Mouse (Mus musculus) liver, embryonic 14.5 days (tissue): ENCODE results near the gene Irx6. TPM values are rescaled to one million over a fixed set of nuclear protein-coding genes. Genes with fewer than 3 reads are reported as not detected.

Experiments used
- ATAC-seq: fragments of 200-750 bp; cut with Nextera tagmentation; 2 replicates; pipeline ENCODE4 v1.8.0; 2017; ENCODE audit warnings: moderate number of reproducible peaks, mild to moderate bottlenecking, moderate library complexity; ENCODE audit not compliant: insufficient read depth
- DNase-seq, 3 experiments: peaks; one replicate each; pipeline ENCODE4 v3.0.0-alpha.2; 2012 to 2013; ENCODE audit warnings: low read depth in 3 of 3, low spot score in 3 of 3
- H3K27ac ChIP-seq: fragments of 300-500 bp; sonication (generic); 2 replicates; pipeline ENCODE4 v1.5.1; 2014; ENCODE audit warnings: moderate library complexity, mild to moderate bottlenecking, control low read depth, inconsistent platforms
- H3K27me3 ChIP-seq: fragments of 300-500 bp; sonication (generic); 2 replicates; pipeline ENCODE4 v1.6.1; 2014; ENCODE audit warnings: mild to moderate bottlenecking, low read length, moderate library complexity; ENCODE audit not compliant: control insufficient read depth, insufficient read depth
- H3K36me3 ChIP-seq: fragments of 300-500 bp; sonication (generic); replicated peaks from 2 replicates; pipeline ENCODE4 v1.6.1; 2014; ENCODE audit warnings: low read depth; ENCODE audit not compliant: control insufficient read depth, insufficient read depth
- H3K4me1 ChIP-seq, 2 experiments: fragments of 200-500 bp in 1 of 2; fragments of 300-500 bp in 1 of 2; sonication (generic) in 1 of 2; replicated peaks; 2 replicates each; pipeline ENCODE4 v1.6.1; 2012 to 2014; ENCODE audit warnings: antibody characterized with exemption in 1 of 2, inconsistent platforms in 1 of 2, low read length in 1 of 2; ENCODE audit not compliant: control insufficient read depth in 2 of 2, insufficient read depth in 2 of 2
- H3K4me2 ChIP-seq: fragments of 300-500 bp; sonication (generic); 2 replicates; pipeline ENCODE4 v1.6.1; 2014; ENCODE audit warnings: low read depth, mild to moderate bottlenecking, control low read depth, moderate library complexity
- H3K4me3 ChIP-seq, 2 experiments: fragments of 200-500 bp in 1 of 2; fragments of 300-500 bp in 1 of 2; sonication (generic) in 1 of 2; 2 replicates each; pipeline ENCODE4 v1.5.1; 2012 to 2014; ENCODE audit warnings: low read depth in 2 of 2, low read length in 2 of 2, mild to moderate bottlenecking in 2 of 2, control low read depth in 1 of 2, inconsistent platforms in 1 of 2, moderate library complexity in 1 of 2; ENCODE audit not compliant: insufficient read depth in 1 of 2
- H3K9ac ChIP-seq: fragments of 300-500 bp; sonication (generic); replicated peaks from 2 replicates; pipeline ENCODE4 v1.6.1; 2014; ENCODE audit warnings: mild to moderate bottlenecking, control low read depth, moderate library complexity
- H3K9me3 ChIP-seq: fragments of 300-500 bp; sonication (generic); 2 replicates; pipeline ENCODE4 v1.6.1; 2016; ENCODE audit warnings: low read length, mixed read lengths; ENCODE audit not compliant: control insufficient read depth
- CTCF ChIP-seq: IDR thresholded peaks from 2 replicates; pipeline ENCODE4 v1.5.1; 2016; ENCODE audit warnings: antibody characterized with exemption, low read depth, control low read depth
- EP300 ChIP-seq: IDR thresholded peaks from 2 replicates; pipeline ENCODE4 v1.6.1; 2016; ENCODE audit warnings: antibody characterized with exemption, low read depth
- WGBS: fragments of 180-500 bp; shearing (Covaris S2); extraction: QIAGEN DNeasy Blood & Tissue Kit; methylation state at CpG from one replicate; pipeline ENCODE4 v1.1.7; 2014; ENCODE audit not compliant: insufficient replicate concordance; 5-methylcytosine and 5-hydroxymethylcytosine counted together
- polyA plus RNA-seq, 2 experiments: library from polyadenylated mRNA; depleted of rRNA in 1 of 2; stranded (reverse) in 1 of 2; unstranded in 1 of 2; fragments of >200 nt; fragmentation: Nextera tagmentation in 1 of 2; extraction: Ambion mirVana in 1 of 2; gene quantifications; 2 replicates each; pipeline versions ENCODE4 v1.2.1 to v1.2.3; 2012 to 2014

Irx6 gene
- polyA plus RNA-seq, 2 experiments = 0.02 TPM; not detected in 1

DNA sequence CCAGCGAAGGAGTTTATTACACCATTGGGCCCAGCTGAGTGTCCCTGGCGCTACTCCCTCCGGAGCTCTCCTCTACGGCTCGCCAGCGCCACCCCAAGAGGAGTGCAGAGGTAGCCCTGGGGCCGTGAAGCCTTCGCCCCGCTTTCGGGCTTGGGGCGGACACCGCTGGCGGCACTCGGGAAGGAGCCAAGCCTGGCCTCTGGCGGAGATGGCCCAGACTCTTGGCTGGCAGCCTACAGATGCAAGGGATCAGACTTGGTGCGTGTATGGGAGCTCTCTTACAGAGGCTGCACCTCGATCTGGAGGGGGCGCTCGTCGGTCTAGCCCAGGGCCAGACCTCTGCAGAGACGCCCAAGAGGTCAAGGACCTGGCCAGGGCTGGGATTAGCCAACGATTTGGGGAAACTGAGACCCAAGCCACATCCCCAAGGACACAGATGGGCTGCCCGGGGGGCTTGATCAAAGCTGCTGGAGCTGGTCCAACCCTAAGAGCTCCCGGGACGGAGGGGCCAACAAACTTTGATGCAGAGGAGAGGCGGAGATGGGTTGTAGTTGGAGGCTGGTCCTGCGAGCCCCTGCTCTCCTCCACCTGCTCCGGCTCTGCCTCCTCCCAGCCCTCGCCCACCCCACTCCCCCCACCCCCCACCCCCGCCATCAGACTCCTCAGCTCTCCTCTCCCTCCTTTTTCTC lies 389 bp upstream of the Irx6 start:
- H3K27ac ChIP-seq = no peak overlapping the region
- no peak for TF ChIP-seq EP300
- no peak; the same call in 1 of the 2 replicates for TF ChIP-seq CTCF
- H3K27me3 ChIP-seq = peaks cover 31% of the 10 kb centered on the region
- H3K4me3 ChIP-seq = no peak overlapping the region
- no peaks in the 10 kb centered on the region for H3K4me1 ChIP-seq
- no peak overlapping the region for H3K4me2 ChIP-seq
- H3K36me3 ChIP-seq = no peaks in the 10 kb centered on the region
- H3K9me3 ChIP-seq = no peaks in the 10 kb centered on the region
- DNase-seq (no peak), ATAC-seq (no peak)
- 2% methylated on average over 30 of the region's 30 CpGs for WGBS
- no peak overlapping the region for H3K9ac ChIP-seq

DNA sequence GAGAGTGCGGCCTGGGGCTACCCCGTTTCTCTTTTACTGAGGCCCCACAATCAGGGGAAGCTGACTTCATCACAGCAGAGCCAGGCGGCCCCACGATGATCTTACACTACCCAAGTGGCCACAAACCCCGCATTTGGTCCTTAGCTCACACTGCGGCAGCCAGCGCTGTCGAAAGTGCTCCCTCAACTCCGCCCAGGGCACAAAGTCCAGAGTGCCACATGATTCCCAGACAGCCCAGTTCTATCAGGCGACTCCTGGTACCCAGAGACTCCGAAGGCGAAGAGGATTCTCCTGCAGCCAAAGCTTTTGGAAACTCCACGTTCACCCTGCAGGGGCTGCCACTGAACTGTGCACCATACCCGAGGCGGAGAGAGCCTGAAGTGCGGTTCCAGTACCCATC lies 4.3 kb downstream of the Irx6 start:
- TF ChIP-seq EP300 = no peak
- no peak for TF ChIP-seq CTCF
- H3K9me3 ChIP-seq = no peaks in the 10 kb centered on the region
- H3K36me3 ChIP-seq = no peaks in the 10 kb centered on the region
- ATAC-seq (no peak), DNase-seq (no peak)
- no peak overlapping the region for H3K27ac ChIP-seq
- H3K4me3 ChIP-seq = no peak overlapping the region
- H3K9ac ChIP-seq = no peak overlapping the region
- H3K27me3 ChIP-seq = peaks cover 28% of the 10 kb centered on the region
- H3K4me2 ChIP-seq = no peak overlapping the region
- no peaks in the 10 kb centered on the region for H3K4me1 ChIP-seq
- WGBS = 9% methylated on average over 16 of the region's 16 CpGs

DNA sequence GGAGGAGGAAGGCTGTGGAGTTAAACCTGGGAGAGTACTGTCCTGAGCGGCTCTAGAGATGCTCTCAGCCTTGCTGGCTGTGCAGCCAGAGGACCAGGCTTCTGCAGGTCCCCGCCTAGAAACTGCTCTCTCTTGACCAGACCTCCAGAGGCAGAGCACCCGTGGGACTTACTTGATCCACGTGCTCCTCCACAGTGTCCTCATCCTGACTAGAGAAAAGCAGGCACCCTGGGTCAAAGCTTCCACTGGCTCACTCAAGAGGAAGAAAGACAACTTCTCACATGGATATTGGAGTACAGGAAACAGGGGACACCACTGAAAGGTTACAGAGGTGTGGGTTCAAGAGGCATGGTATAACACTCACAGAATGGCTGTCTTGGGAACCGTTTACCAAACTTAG lies 23.3 kb downstream of the Irx6 start:
- H3K36me3 ChIP-seq = no peaks in the 10 kb centered on the region
- H3K27me3 ChIP-seq = no peaks in the 10 kb centered on the region
- no peaks in the 10 kb centered on the region for H3K9me3 ChIP-seq
- TF ChIP-seq CTCF (no peak), EP300 (no peak)
- no peaks in the 10 kb centered on the region for H3K4me1 ChIP-seq
- WGBS = 49% methylated on average over 5 of the region's 5 CpGs
- no peak overlapping the region for H3K4me2 ChIP-seq
- H3K27ac ChIP-seq = no peak overlapping the region
- no peak for ATAC-seq
- H3K9ac ChIP-seq = no peak overlapping the region
- no peak for DNase-seq
- no peak overlapping the region for H3K4me3 ChIP-seq

DNA sequence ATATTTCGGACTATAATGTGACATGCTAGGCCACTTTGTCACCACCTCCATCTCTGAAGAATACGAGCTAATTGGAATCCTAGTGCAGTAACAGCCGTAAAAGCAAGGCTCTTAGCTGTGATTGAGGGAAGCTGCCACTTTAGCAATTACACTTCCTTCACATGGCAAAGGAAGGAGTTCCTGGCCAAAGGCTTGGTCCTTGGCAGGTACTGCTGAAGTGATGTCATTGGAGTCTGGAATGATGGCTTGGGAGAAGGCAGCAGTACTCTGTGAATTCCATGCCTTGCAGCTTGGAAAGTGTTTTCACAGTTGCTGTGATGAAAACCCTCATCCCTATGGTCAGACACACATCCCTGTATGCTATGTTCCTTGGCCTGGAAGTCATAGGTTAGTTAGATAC lies 24.3 kb downstream of the Irx6 start:
- no peak for DNase-seq
- no peaks in the 10 kb centered on the region for H3K27me3 ChIP-seq
- ATAC-seq = no peak

DNA sequence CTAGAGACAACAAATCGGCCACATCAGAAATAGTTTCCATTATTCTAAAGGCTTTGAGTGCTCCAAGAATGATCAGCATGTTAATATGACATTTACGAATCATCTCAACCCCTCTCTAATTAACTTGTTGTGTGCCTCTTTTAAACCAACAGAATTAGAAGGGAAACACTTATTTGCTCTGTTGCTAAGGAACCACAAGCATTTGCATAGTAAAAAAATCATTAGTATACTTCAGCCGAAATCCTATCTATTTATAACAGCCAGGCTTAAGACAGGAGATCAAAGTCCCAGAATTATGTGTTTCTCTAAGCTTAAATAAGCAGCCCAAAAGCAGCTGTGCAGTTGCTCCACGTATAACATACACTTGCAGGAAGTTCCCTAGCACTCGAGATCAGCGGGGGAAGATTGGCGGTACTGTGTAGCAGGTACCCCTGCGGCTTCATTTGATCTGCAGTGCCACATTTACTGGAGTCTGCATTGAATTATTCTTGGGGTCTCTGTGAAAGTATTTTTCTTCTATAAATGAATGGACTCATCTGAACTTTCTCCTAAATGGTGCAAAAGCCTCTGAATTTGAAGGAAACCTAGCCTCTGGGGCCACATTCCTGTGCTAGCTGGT lies 25.9 kb downstream of the Irx6 start:
- H3K4me1 ChIP-seq = no peaks in the 10 kb centered on the region
- H3K9me3 ChIP-seq = no peaks in the 10 kb centered on the region
- H3K9ac ChIP-seq = no peak overlapping the region
- H3K4me3 ChIP-seq = no peak overlapping the region
- TF ChIP-seq EP300 (no peak), CTCF (no peak)
- ATAC-seq = no peak
- H3K4me2 ChIP-seq = no peak overlapping the region
- WGBS = 58% methylated on average over 8 of the region's 8 CpGs
- H3K27ac ChIP-seq = no peak overlapping the region
- H3K36me3 ChIP-seq = no peaks in the 10 kb centered on the region
- no peak for DNase-seq
- no peaks in the 10 kb centered on the region for H3K27me3 ChIP-seq

More for the DNA sequence above, 24.3 kb downstream of the Irx6 start:
- H3K36me3 ChIP-seq = no peaks in the 10 kb centered on the region
- no peak overlapping the region for H3K9ac ChIP-seq
- no peak overlapping the region for H3K27ac ChIP-seq
- no peaks in the 10 kb centered on the region for H3K9me3 ChIP-seq
- no peak for TF ChIP-seq CTCF
- TF ChIP-seq EP300 = no peak
- H3K4me3 ChIP-seq = no peak overlapping the region
- H3K4me1 ChIP-seq = no peaks in the 10 kb centered on the region
- no peak overlapping the region for H3K4me2 ChIP-seq
- WGBS = 43% methylated on average over 3 of the region's 3 CpGs
